ENCODE assay signal across 12 mouse cellular contexts in the genomic region with DNA sequence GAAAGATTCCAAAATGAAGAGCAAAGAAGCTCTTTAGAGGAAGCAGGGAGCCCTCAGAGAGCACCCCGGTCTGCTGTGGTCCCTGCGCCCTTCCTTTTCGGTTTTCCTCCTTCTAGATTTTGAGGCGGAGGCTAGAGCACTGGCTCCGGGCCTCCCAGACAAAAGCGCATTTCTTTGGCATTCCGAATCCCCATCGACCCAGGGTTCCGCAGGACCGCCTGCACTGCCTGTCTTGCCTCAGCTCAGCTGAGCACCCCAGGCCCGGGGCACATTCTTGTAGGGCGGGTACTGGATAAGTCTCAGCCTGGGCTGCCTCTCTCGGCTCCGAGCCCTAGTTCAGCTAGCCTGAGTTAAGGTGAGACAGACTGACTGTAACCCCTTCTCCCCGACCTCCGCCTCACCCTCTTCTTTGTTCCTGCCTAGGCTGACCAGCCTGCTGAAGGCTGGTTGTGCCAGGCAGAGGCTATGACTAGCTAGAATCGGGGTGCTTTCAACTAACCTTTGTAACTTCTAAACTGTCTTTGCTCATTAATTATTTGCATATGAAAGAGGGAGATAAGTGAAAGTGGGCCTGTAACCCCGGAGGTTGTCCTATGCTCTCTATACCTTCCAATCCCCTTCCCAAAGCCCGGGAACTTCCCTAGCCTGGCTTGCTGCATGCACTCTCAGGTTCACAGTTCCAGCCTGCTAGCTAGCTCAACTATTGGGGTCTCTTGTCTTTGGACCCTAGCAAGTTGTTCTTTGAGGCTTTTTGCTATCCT. TPM values are rescaled to one million over a fixed set of nuclear protein-coding genes. Genes with fewer than 3 reads are reported as not detected.
DNase-seq lines count a peak whose midpoint lies in the region; ATAC-seq and TF ChIP-seq lines count a peak whose summit lies in the region.
"Had no signal": no experiment of that assay in that cellular context is flagged by ENCODE, and none has a peak within 500 bp of the region (broad histone marks: within the 10 kb centered on the region; RNA-seq: fewer than 3 reads in every experiment).

No protein-coding gene starts in this region.

- no peak overlapping the region for H3K9ac ChIP-seq in heart, postnatal 0 days (replicated peaks; ENCODE audit: low read depth, low read length)
- H3K9ac ChIP-seq in embryonic facial prominence, embryonic 15.5 days, result no peak overlapping the region
- H3K9ac ChIP-seq in limb, embryonic 13.5 days, result peak overlapping the region; percentile 45; the same call in 1 of the 2 replicates
- H3K9ac ChIP-seq: liver, embryonic 13.5 days; midbrain, embryonic 13.5 days had no signal

- ATAC-seq in heart, postnatal 0 days (ENCODE audit: insufficient read depth, low read depth), result no peak
- 0 out of 2 replicates have a peak, but pooled peaks have one; percentile 48 for ATAC-seq in embryonic facial prominence, embryonic 15.5 days (ENCODE audit: insufficient number of reproducible peaks, low FRiP score, low TSS enrichment, low read depth)
- ATAC-seq in limb, embryonic 13.5 days (ENCODE audit: low FRiP score, low read depth), result no peak
- ATAC-seq: inflammation-experienced regulatory T-cells, adult 6 months; midbrain, embryonic 13.5 days had no signal

- TF ChIP-seq EP300 in heart, postnatal 0 days (IDR thresholded peaks at IDR 0.05; ENCODE audit: low read depth), result no peak

- no peaks in the 10 kb centered on the region for H3K9me3 ChIP-seq in heart, postnatal 0 days (replicated peaks; ENCODE audit: control insufficient read depth, low read length)
- no peaks in the 10 kb centered on the region for H3K9me3 ChIP-seq in embryonic facial prominence, embryonic 15.5 days (replicated peaks)
- H3K9me3 ChIP-seq in limb, embryonic 13.5 days, result no peaks in the 10 kb centered on the region
- H3K9me3 ChIP-seq: liver, embryonic 13.5 days; midbrain, embryonic 13.5 days had no signal

- H3K27me3 ChIP-seq in heart, postnatal 0 days (ENCODE audit: control insufficient read depth, insufficient read depth, low read length), result peaks cover 99% of the 10 kb centered on the region
- H3K27me3 ChIP-seq in embryonic facial prominence, embryonic 15.5 days, result peaks cover 98% of the 10 kb centered on the region
- H3K27me3 ChIP-seq in limb, embryonic 13.5 days, result peaks cover 98% of the 10 kb centered on the region

- H3K4me2 ChIP-seq in heart, postnatal 0 days (ENCODE audit: low read depth, low read length), result no peak overlapping the region
- H3K4me2 ChIP-seq in embryonic facial prominence, embryonic 15.5 days (replicated peaks), result no peak overlapping the region
- H3K4me2 ChIP-seq in limb, embryonic 13.5 days (replicated peaks), result peak overlapping the region; percentile 60
- H3K4me2 ChIP-seq: liver, embryonic 13.5 days; midbrain, embryonic 13.5 days had no signal

- DNase-seq in heart, postnatal 0 days (ENCODE audit: low spot score), result no peak
- no peak for DNase-seq in heart, postnatal 36 days
- DNase-seq in ES-CJ7 (ENCODE audit: low read depth, low spot score), result peak; percentile 79
- no peak for DNase-seq in cerebellum, adult 11 months
- DNase-seq in thymus, postnatal 25 days, result no peak
- DNase-seq in ovary, postnatal 14 days (ENCODE audit: low spot score), result no peak
- DNase-seq: liver, embryonic 13.5 days; thymus, adult 2 months had no signal

- 0 out of 2 replicates have a peak overlapping the region, but pooled peaks have one; percentile 13 for H3K4me3 ChIP-seq in heart, postnatal 0 days (ENCODE audit: low read depth, low read length)
- no peak overlapping the region for H3K4me3 ChIP-seq in embryonic facial prominence, embryonic 15.5 days (replicated peaks)
- peak overlapping the region; percentile 32 for H3K4me3 ChIP-seq in limb, embryonic 13.5 days
- H3K4me3 ChIP-seq: midbrain, embryonic 13.5 days had no signal

- TF ChIP-seq CTCF in heart, postnatal 0 days (IDR thresholded peaks at IDR 0.05; ENCODE audit: low read depth), result no peak

- intact Hi-C loops in heart, postnatal 36 days (cut with DNase I), result no loop called here

- H3K36me3 ChIP-seq in heart, postnatal 0 days (replicated peaks; ENCODE audit: control insufficient read depth, insufficient read depth, low read length), result no peaks in the 10 kb centered on the region
- H3K36me3 ChIP-seq in embryonic facial prominence, embryonic 15.5 days, result no peaks in the 10 kb centered on the region
- no peaks in the 10 kb centered on the region for H3K36me3 ChIP-seq in limb, embryonic 13.5 days
- H3K36me3 ChIP-seq: liver, embryonic 13.5 days; midbrain, embryonic 13.5 days had no signal

- H3K27ac ChIP-seq in heart, postnatal 0 days (ENCODE audit: low read depth), result no peak overlapping the region
- H3K27ac ChIP-seq in embryonic facial prominence, embryonic 15.5 days (replicated peaks), result no peak overlapping the region
- H3K27ac ChIP-seq in limb, embryonic 13.5 days, result no peak overlapping the region
- H3K27ac ChIP-seq: liver, embryonic 13.5 days; midbrain, embryonic 13.5 days had no signal

- WGBS in heart, postnatal 0 days, result 7% methylated on average over 19 of the region's 19 CpGs
- WGBS in embryonic facial prominence, embryonic 15.5 days, result 6% methylated on average over 19 of the region's 19 CpGs
- WGBS in limb, embryonic 13.5 days, result 13% methylated on average over 19 of the region's 19 CpGs

- no peaks in the 10 kb centered on the region for H3K4me1 ChIP-seq in heart, postnatal 0 days (ENCODE audit: control insufficient read depth, insufficient read depth)
- peaks cover 17% of the 10 kb centered on the region for H3K4me1 ChIP-seq in embryonic facial prominence, embryonic 15.5 days
- H3K4me1 ChIP-seq in limb, embryonic 13.5 days, result peaks cover 59% of the 10 kb centered on the region
- H3K4me1 ChIP-seq: liver, embryonic 13.5 days had no signal

RNA-seq across cellular contexts. Expression of a gene that starts 3.1 kb away (rescaled TPM):
- total RNA-seq in heart, postnatal 0 days (2014; rRNA removed; ENCODE audit: low replicate concordance), result not detected in 2 replicates
- polyA plus RNA-seq in heart, postnatal 0 days (2015; fragmentation: Nextera tagmentation; extraction: Ambion mirVana), result 0.16 TPM in 1 of 2 replicates, not detected in the other
- not detected for total RNA-seq in heart, postnatal 36 days (2021)
- polyA plus RNA-seq in embryonic facial prominence, embryonic 15.5 days (2015; fragmentation: Nextera tagmentation; extraction: Ambion mirVana), result 1.1 TPM in 2 replicates
- 4.8 and 4.9 TPM in 2 replicates for polyA plus RNA-seq in limb, embryonic 13.5 days (2015; fragmentation: Nextera tagmentation; extraction: Ambion mirVana)
- polyA plus RNA-seq: inflammation-experienced regulatory T-cells, adult 6 months had no signal

RNA-seq across cellular contexts. Expression of a gene that starts 17.5 kb away (rescaled TPM):
- not detected in 2 replicates for total RNA-seq in heart, postnatal 0 days (2014; rRNA removed; ENCODE audit: low replicate concordance)
- 0.12 TPM in 1 of 2 replicates, not detected in the other for polyA plus RNA-seq in heart, postnatal 0 days (2015; fragmentation: Nextera tagmentation; extraction: Ambion mirVana)
- under 1 TPM in 1 of 2 experiments, not detected in 1; 0.25 TPM for total RNA-seq in heart, postnatal 36 days (2021)
- polyA plus RNA-seq in embryonic facial prominence, embryonic 15.5 days (2015; fragmentation: Nextera tagmentation; extraction: Ambion mirVana), result 0.11 and 0.35 TPM in 2 replicates
- polyA plus RNA-seq in limb, embryonic 13.5 days (2015; fragmentation: Nextera tagmentation; extraction: Ambion mirVana), result 2.5 and 2.8 TPM in 2 replicates
- polyA plus RNA-seq: inflammation-experienced regulatory T-cells, adult 6 months; midbrain, embryonic 13.5 days had no signal

RNA-seq across cellular contexts. Expression of a gene that starts 25.2 kb away (rescaled TPM):
- not detected in 2 replicates for total RNA-seq in heart, postnatal 0 days (2014; rRNA removed; ENCODE audit: low replicate concordance)
- not detected in 2 replicates for polyA plus RNA-seq in heart, postnatal 0 days (2015; fragmentation: Nextera tagmentation; extraction: Ambion mirVana)
- not detected for total RNA-seq in heart, postnatal 36 days (2021)
- polyA plus RNA-seq in embryonic facial prominence, embryonic 15.5 days (2015; fragmentation: Nextera tagmentation; extraction: Ambion mirVana), result not detected in 2 replicates
- polyA plus RNA-seq in limb, embryonic 13.5 days (2015; fragmentation: Nextera tagmentation; extraction: Ambion mirVana), result 2.7 and 3.0 TPM in 2 replicates
- polyA plus RNA-seq: midbrain, embryonic 13.5 days had no signal

RNA-seq across cellular contexts. Expression of a gene that starts 39.3 kb away (rescaled TPM):
- total RNA-seq in heart, postnatal 0 days (2014; rRNA removed; ENCODE audit: low replicate concordance), result not detected in 2 replicates
- polyA plus RNA-seq in heart, postnatal 0 days (2015; fragmentation: Nextera tagmentation; extraction: Ambion mirVana), result not detected in 2 replicates
- not detected for total RNA-seq in heart, postnatal 36 days (2021)
- polyA plus RNA-seq in embryonic facial prominence, embryonic 15.5 days (2015; fragmentation: Nextera tagmentation; extraction: Ambion mirVana), result not detected in 2 replicates
- polyA plus RNA-seq in limb, embryonic 13.5 days (2015; fragmentation: Nextera tagmentation; extraction: Ambion mirVana), result 1.7 and 2.1 TPM in 2 replicates
- polyA plus RNA-seq: inflammation-experienced regulatory T-cells, adult 6 months; liver, embryonic 13.5 days; midbrain, embryonic 13.5 days had no signal

RNA-seq across cellular contexts. Expression of a gene that starts 48.3 kb away (rescaled TPM):
- 0.15 TPM in 1 of 2 replicates, not detected in the other for total RNA-seq in heart, postnatal 0 days (2014; rRNA removed; ENCODE audit: low replicate concordance)
- not detected in 2 replicates for polyA plus RNA-seq in heart, postnatal 0 days (2015; fragmentation: Nextera tagmentation; extraction: Ambion mirVana)
- total RNA-seq in heart, postnatal 36 days (2021), result not detected
- 2.0 and 2.1 TPM in 2 replicates for polyA plus RNA-seq in embryonic facial prominence, embryonic 15.5 days (2015; fragmentation: Nextera tagmentation; extraction: Ambion mirVana)
- polyA plus RNA-seq in limb, embryonic 13.5 days (2015; fragmentation: Nextera tagmentation; extraction: Ambion mirVana), result 5.2 and 6.7 TPM in 2 replicates
- polyA plus RNA-seq: inflammation-experienced regulatory T-cells, adult 6 months had no signal
